Mouse (Mus musculus): ENCODE measurements around the gene Gtsf1l.

DNA sequence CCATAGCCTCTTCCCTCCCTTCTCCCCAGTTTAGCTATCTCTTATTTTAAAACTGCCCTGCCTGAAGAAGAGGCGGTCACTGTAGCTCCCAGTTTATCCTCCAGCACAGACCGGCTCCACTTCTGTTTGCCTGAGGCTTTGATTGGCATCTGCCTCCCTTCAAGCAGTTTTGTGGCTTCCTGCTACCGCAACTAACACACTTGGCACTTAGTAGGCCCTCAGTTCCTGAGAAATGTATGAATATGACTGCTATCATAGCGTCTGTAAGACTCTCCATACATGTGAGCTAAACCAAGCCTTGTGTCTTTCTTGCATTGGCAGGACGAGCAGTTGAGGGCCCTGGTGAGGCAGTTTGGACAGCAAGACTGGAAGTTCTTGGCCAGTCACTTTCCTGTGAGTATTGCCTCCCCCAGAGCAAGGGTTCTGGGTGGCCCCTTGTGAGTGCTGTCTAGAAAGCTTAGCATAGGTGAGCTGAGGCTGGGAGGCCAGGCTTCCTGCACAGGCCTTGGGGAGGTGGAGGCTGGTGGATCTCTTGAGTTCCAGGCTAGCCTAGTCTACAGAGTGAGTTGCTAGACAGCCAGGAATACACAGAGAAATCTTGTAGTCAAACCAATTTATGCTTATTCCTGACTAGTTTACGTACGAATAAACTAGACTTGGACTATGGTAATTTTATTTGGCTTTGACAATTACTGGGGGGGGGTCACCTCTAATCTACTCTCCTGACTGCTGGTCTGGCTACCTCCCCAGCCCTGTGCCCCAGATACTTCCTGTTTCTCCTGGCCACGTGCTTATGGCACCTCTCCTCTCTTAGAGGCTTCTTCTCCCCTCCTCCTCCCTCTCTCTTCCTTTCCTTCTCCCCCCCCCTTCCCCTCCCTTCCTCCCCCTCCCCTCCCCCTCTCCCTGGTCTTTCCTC lies 26.2 kb downstream of the Gtsf1l start:
- TF ChIP-seq TAL1 (IDR thresholded peaks at IDR 0.05; ENCODE audit: low read length) (no peak), GATA1 (IDR thresholded peaks at IDR 0.05; ENCODE audit: low read length) (no peak)
